Mouse (Mus musculus) spleen, postnatal 36 days (tissue): Measurements from ENCODE around the gene Gm9780.
"Not testable (repeated sequence)": the region's sequence is repeated elsewhere in the genome, so short reads cannot be mapped to it uniquely, and the experiment has no call there.

Source experiments
- DNase-seq, 2 experiments: peaks; one replicate each; pipeline ENCODE4 v3.0.0; 2022; ENCODE audit warnings: low spot score in 2 of 2, mixed read lengths in 1 of 2

Gene Gm9780

GRCm38 (mm10) chr14:26042611-26043010 is at the start of gene Gm9780:
TSS of gene Gm9780 (minus strand) at chr14:26042711.
- not testable (repeated sequence) for DNase-seq

- DNase-seq = not testable (repeated sequence)
Measured at GRCm38 (mm10) chr14:26081997-26082396, 39.5 kb upstream of the Gm9780 start, which contains the start of gene Cphx3. TSS of gene Cphx3 (plus strand) at chr14:26082297.

GRCm38 (mm10) chr14:26081216-26081615 is 38.7 kb upstream of the Gm9780 start, which contains the start of gene Cphx2:
TSS of gene Cphx2 (plus strand) at chr14:26081516.
- not testable (repeated sequence) for DNase-seq

GRCm38 (mm10) chr14:26076620-26077390 is 34.3 kb upstream of the Gm9780 start:
- not testable (repeated sequence) for DNase-seq

GRCm38 (mm10) chr14:26067325-26067633 is 24.8 kb upstream of the Gm9780 start, which contains the start of gene Tmem254c:
TSS of gene Tmem254c (minus strand) at chr14:26067355.
- DNase-seq = not testable (repeated sequence)

GRCm38 (mm10) chr14:26066574-26067324 is 24.2 kb upstream of the Gm9780 start:
- not testable (repeated sequence) for DNase-seq

GRCm38 (mm10) chr14:26059362-26059761 is 16.9 kb upstream of the Gm9780 start:
- not testable (repeated sequence) for DNase-seq

- DNase-seq = not testable (repeated sequence)
Measured at GRCm38 (mm10) chr14:26058184-26058583, 15.7 kb upstream of the Gm9780 start.

- DNase-seq = not testable (repeated sequence)
Measured at GRCm38 (mm10) chr14:26048767-26049166, 6.3 kb upstream of the Gm9780 start.

- DNase-seq = not testable (repeated sequence)
Measured at GRCm38 (mm10) chr14:26047026-26047425, 4.5 kb upstream of the Gm9780 start.

- DNase-seq = not testable (repeated sequence)
Measured at GRCm38 (mm10) chr14:26045007-26045406, 2.5 kb upstream of the Gm9780 start.

GRCm38 (mm10) chr14:26035439-26035838 is 7.1 kb downstream of the Gm9780 start:
- DNase-seq = not testable (repeated sequence)

- not testable (repeated sequence) for DNase-seq
Measured at GRCm38 (mm10) chr14:26034364-26034763, 8.1 kb downstream of the Gm9780 start.

GRCm38 (mm10) chr14:26025653-26026052 is 16.9 kb downstream of the Gm9780 start:
- DNase-seq = not testable (repeated sequence)

- not testable (repeated sequence) for DNase-seq
Measured at GRCm38 (mm10) chr14:26022831-26023230, 19.7 kb downstream of the Gm9780 start.

GRCm38 (mm10) chr14:26021555-26021954 is 21.0 kb downstream of the Gm9780 start:
- not testable (repeated sequence) for DNase-seq

- DNase-seq = not testable (repeated sequence)
Measured at GRCm38 (mm10) chr14:26016414-26016813, 26.1 kb downstream of the Gm9780 start.

- DNase-seq = not testable (repeated sequence)
Measured at GRCm38 (mm10) chr14:26007462-26007861, 35.0 kb downstream of the Gm9780 start.

GRCm38 (mm10) chr14:25981880-25982279 is 60.6 kb downstream of the Gm9780 start:
- DNase-seq = not testable (repeated sequence)

GRCm38 (mm10) chr14:25979242-25979941 is 63.1 kb downstream of the Gm9780 start:
- not testable (repeated sequence) for DNase-seq

GRCm38 (mm10) chr14:25978371-25979241 is 63.9 kb downstream of the Gm9780 start, which contains the start of gene Duxbl1:
TSS of gene Duxbl1 (plus strand) at chr14:25978577.
- not testable (repeated sequence) for DNase-seq
